Mouse (Mus musculus): ENCODE data around the gene Gm47985.
"Not testable (repeated sequence)": the region's sequence is repeated elsewhere in the genome, so short reads cannot be mapped to it uniquely, and the experiment has no call there.

GRCm38 (mm10) chr1:151203818-151204217, 21.5 kb downstream of the Gm47985 start, which contains the start of gene 3110040M04Rik:
- TF ChIP-seq CTCF (IDR thresholded peaks at IDR 0.05; ENCODE audit: low read depth, low read length); TAL1 (conservative IDR thresholded peaks at IDR 0.05; ENCODE audit: low read depth, low read length); GATA1 (IDR thresholded peaks at IDR 0.05; ENCODE audit: borderline replicate concordance, low read length); POLR2AphosphoS5 (IDR thresholded peaks at IDR 0.05; ENCODE audit: insufficient replicate concordance, low read depth, low read length): not testable (repeated sequence)

Measured in G1E (cell line).